Mouse (Mus musculus): ENCODE measurements around the gene Spata1.
"Not testable (repeated sequence)": the region's sequence is repeated elsewhere in the genome, so short reads cannot be mapped to it uniquely, and the experiment has no call there.

The Spata1 gene

GRCm38 (mm10) chr3:146462939-146463338 lies 36.6 kb downstream of the Spata1 start:
- intact Hi-C loops (cut with DNase I), result no loop called here

- intact Hi-C loops (cut with DNase I), result no loop called here
Observed at GRCm38 (mm10) chr3:146451375-146451774, 48.2 kb downstream of the Spata1 start.

GRCm38 (mm10) chr3:146450371-146450841 lies 49.1 kb downstream of the Spata1 start:
- intact Hi-C loops (cut with DNase I), result no loop called here

- intact Hi-C loops (cut with DNase I), result loop anchor here (5.0 kb wide), 2 partner anchors 48 to 208 kb away; partner anchors contain the start of genes Gng5 and Spata1
Observed at GRCm38 (mm10) chr3:146449745-146450250, 49.8 kb downstream of the Spata1 start, which contains the start of gene Ctbs. Ctbs (plus strand) TSS chr3:146449795.

GRCm38 (mm10) chr3:146448969-146449368 lies 50.6 kb downstream of the Spata1 start:
- intact Hi-C loops (cut with DNase I), result loop anchor here (5.0 kb wide), 2 partner anchors 48 to 208 kb away; partner anchors contain the start of genes Gng5 and Spata1

GRCm38 (mm10) chr3:146448372-146448771 lies 51.2 kb downstream of the Spata1 start:
- intact Hi-C loops (cut with DNase I), result loop anchor here (5.0 kb wide), 2 partner anchors 49 to 209 kb away; partner anchors contain the start of genes Gng5 and Spata1

GRCm38 (mm10) chr3:146447598-146447997 lies 52.0 kb downstream of the Spata1 start:
- intact Hi-C loops (cut with DNase I), result loop anchor here (5.0 kb wide), 2 partner anchors 50 to 210 kb away; partner anchors contain the start of genes Gng5 and Spata1

- intact Hi-C loops (cut with DNase I), result loop anchor here (5.0 kb wide), 2 partner anchors 50 to 210 kb away; partner anchors contain the start of genes Gng5 and Spata1
Observed at GRCm38 (mm10) chr3:146447156-146447555, 52.4 kb downstream of the Spata1 start.

GRCm38 (mm10) chr3:146444880-146445279 lies 54.7 kb downstream of the Spata1 start:
- intact Hi-C loops (cut with DNase I), result loop anchor here (5.0 kb wide), 2 partner anchors 52 to 212 kb away; partner anchors contain the start of genes Gng5 and Spata1

- intact Hi-C loops (cut with DNase I), result no loop called here
Observed at GRCm38 (mm10) chr3:146443380-146443779, 56.2 kb downstream of the Spata1 start.

- intact Hi-C loops (cut with DNase I), result no loop called here
Observed at GRCm38 (mm10) chr3:146442936-146443335, 56.6 kb downstream of the Spata1 start.

GRCm38 (mm10) chr3:146442484-146442883 lies 57.1 kb downstream of the Spata1 start:
- intact Hi-C loops (cut with DNase I), result no loop called here

GRCm38 (mm10) chr3:146440422-146440821 lies 59.1 kb downstream of the Spata1 start:
- intact Hi-C loops (cut with DNase I), result no loop called here

- intact Hi-C loops (cut with DNase I), result no loop called here
Observed at GRCm38 (mm10) chr3:146440011-146440410, 59.5 kb downstream of the Spata1 start.

GRCm38 (mm10) chr3:146436114-146436513 lies 63.4 kb downstream of the Spata1 start:
- intact Hi-C loops (cut with DNase I), result no loop called here

- intact Hi-C loops (cut with DNase I), result no loop called here
Observed at GRCm38 (mm10) chr3:146435533-146435932, 64.0 kb downstream of the Spata1 start.

- intact Hi-C loops (cut with DNase I), result no loop called here
Observed at GRCm38 (mm10) chr3:146434686-146435085, 64.9 kb downstream of the Spata1 start.

- intact Hi-C loops (cut with DNase I), result no loop called here
Observed at GRCm38 (mm10) chr3:146433681-146434350, 65.7 kb downstream of the Spata1 start.

GRCm38 (mm10) chr3:146433063-146433462 lies 66.5 kb downstream of the Spata1 start:
- intact Hi-C loops (cut with DNase I), result not testable (repeated sequence)

GRCm38 (mm10) chr3:146426489-146426888 lies 73.1 kb downstream of the Spata1 start:
- intact Hi-C loops (cut with DNase I), result loop anchor here (10.0 kb wide), 1 partner anchor 58 kb away; no protein-coding TSS in a partner anchor

- intact Hi-C loops (cut with DNase I), result loop anchor here (10.0 kb wide), 1 partner anchor 59 kb away; no protein-coding TSS in a partner anchor
Observed at GRCm38 (mm10) chr3:146425902-146426301, 73.7 kb downstream of the Spata1 start.

- intact Hi-C loops (cut with DNase I), result loop anchor here (10.0 kb wide), 1 partner anchor 60 kb away; no protein-coding TSS in a partner anchor
Observed at GRCm38 (mm10) chr3:146424306-146424900, 75.2 kb downstream of the Spata1 start.
